Mouse (Mus musculus) lung, adult 2 months (tissue): ENCODE results near the gene Pdk2.

ENCODE experiments used
- CTCF ChIP-seq: fragments of 200-500 bp; IDR thresholded peaks from 2 replicates; pipeline ENCODE4 v1.5.1; 2011; ENCODE audit warnings: mild to moderate bottlenecking, low read length, control low read depth; ENCODE audit not compliant: insufficient read depth
- POLR2A ChIP-seq: fragments of 200-500 bp; IDR thresholded peaks from 2 replicates; pipeline ENCODE4 v1.6.1; 2011; ENCODE audit warnings: low read depth, mild to moderate bottlenecking, control low read depth, low read length, borderline replicate concordance; ENCODE audit errors: extremely low read depth

GRCm38 (mm10) chr11:95001584-95002347 lies 39.4 kb downstream of the Pdk2 start:
- TF ChIP-seq CTCF (no peak), POLR2A (no peak)
